Mouse (Mus musculus): ENCODE results near the gene Cpe. TPM values are rescaled to one million over a fixed set of nuclear protein-coding genes. Genes with fewer than 3 reads are reported as not detected.
A peak's percentile ranks its signal among the peaks of the same experiment; 100 is the strongest.

Cpe gene
- 100 to 1,000 TPM in 1 of 2 experiments, 10 to 100 TPM in 1; 96.8 to 101 TPM for total RNA-seq (2021)
- long read RNA-seq, experiment 1, transcript Cpe-201 (9 exons, 2,117 nt): major isoform, 170 of 183 reads
- long read RNA-seq, experiment 1, partial matches to known transcripts: 7 of 183 reads
- long read RNA-seq, experiment 1, other reads (novel, unspliced or antisense): 6 of 183 reads
- long read RNA-seq, experiment 2, transcript Cpe-201 (9 exons, 2,117 nt): major isoform, 188 of 214 reads
- long read RNA-seq, experiment 2, partial matches to known transcripts: 18 of 214 reads
- long read RNA-seq, experiment 2, other reads (novel, unspliced or antisense): 8 of 214 reads

- peak; percentile 49 to 78 for DNase-seq (ENCODE audit: low spot score in 2 of 2)
Observed at GRCm38 (mm10) chr8:64692651-64693201, at the start of gene Cpe. TSS of gene Cpe (minus strand) at chr8:64693054.

DNA sequence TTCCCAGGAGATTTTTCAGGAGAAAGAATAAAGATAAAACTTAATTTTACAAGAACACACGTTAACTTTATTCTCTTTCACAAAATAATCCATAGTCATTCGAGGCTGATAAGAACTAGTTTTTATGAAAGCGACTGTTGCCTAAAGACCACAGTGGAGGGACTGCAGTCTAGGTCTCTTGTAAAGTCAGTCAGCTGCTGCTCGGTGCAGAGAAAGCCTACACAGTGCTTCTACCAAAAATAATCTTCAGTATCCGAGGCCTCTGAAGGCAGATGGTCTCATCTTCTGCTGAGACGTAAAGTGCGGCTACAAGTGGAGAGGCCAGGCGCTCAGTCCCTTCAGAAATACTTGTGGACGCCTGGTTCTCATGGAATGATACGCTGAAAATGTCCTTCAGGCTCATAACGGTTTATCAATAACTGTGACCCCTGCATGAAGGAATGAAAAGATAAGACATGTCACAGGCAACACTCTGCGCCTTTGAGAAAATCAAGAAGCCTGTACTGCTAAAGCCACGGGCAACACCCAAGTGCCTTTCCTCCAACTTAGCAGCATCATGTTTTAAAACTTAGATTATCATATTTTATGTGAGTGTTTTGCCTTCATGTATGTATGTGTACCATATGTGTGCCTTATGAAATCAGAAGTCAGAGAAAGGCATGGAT is 47.8 kb upstream of the Cpe start:
- no peak for DNase-seq (ENCODE audit: low spot score in 2 of 2)

- DNase-seq (ENCODE audit: low spot score in 2 of 2): no peak
Observed at GRCm38 (mm10) chr8:64738916-64739315, 46.1 kb upstream of the Cpe start.

DNA sequence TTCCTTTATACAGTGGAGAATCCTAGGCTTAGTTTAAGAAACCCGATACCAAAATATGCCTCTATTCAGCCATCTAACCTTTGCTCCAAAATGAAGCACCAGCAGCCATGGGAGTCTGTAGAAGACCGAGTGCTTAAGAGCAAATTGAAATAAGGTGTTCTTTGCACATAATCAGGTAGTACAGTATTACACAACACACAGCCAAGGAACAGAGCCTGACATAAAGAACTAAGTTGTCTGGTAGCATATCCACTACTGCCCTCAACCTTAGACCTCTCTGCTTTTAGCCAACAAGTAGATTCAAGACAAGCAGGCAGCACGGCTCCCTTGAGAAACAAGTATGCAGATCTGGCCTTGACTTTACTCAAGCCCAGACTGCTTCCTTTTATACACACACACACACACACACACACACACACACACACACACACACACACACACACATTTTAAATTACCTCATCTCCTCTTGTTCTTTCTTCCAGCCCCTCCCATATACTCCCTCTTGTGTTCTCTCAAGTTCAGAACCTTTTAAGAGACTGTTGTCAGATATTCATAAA is 44.0 kb upstream of the Cpe start:
- no peak for DNase-seq (ENCODE audit: low spot score in 2 of 2)

DNA sequence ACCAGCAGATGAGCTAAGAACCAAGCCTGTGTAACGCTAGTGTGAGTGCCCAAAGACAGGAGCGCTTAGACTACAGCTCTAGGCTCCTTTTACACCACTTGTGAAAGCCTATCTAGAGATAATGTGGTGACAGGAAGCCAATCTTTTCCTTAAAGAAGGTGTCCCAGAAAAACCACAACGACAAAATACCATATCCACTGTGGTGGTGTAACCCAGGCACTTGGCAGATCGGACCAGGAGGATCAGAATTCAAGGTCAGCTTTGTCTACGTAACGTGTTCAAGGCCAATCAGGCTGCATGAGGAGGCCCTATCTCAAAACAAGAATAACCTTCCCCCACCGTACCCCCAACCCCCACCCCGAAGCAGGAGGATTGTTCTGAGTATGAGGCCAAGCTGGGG is 42.3 kb upstream of the Cpe start:
- no peak for DNase-seq (ENCODE audit: low spot score in 2 of 2)

- DNase-seq (ENCODE audit: low spot score in 2 of 2): peak; percentile 86 to 96
Observed at GRCm38 (mm10) chr8:64733271-64733943, 40.6 kb upstream of the Cpe start, which contains the start of gene Msmo1. TSS of gene Msmo1 (minus strand) at chr8:64733792.

GRCm38 (mm10) chr8:64732596-64732995 is 39.7 kb upstream of the Cpe start:
- DNase-seq (ENCODE audit: low spot score in 2 of 2): no peak

GRCm38 (mm10) chr8:64728156-64728555 is 35.3 kb upstream of the Cpe start:
- no peak for DNase-seq (ENCODE audit: low spot score in 2 of 2)

DNA sequence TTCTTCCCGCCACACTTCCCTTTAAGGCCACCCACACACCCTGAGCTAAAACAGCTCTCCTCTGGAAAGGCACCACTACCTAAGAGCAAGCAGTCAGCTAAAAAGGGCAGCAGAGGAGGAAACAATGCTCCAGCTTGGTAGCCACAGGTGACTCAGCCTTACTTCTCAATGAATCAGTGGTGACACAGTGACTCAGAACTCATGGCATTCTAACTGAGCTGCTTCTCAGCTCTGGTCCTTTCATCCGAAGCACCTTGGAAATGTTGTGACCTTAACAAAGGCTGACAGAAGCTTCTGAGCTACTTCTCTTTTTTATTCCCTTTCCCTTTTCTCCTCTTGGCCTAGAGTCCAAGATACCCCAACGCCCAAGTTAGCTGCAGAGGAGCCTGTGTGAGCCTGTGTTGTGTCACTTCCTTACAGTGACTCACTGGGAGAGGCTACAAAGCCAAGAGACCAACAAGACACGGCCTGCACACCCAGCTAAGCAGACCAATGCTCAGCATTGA is 33.4 kb upstream of the Cpe start:
- no peak for DNase-seq (ENCODE audit: low spot score in 2 of 2)

- DNase-seq (ENCODE audit: low spot score in 2 of 2): no peak
Observed at GRCm38 (mm10) chr8:64723206-64723605, 30.4 kb upstream of the Cpe start.

GRCm38 (mm10) chr8:64717868-64718267 is 25.0 kb upstream of the Cpe start:
- DNase-seq (ENCODE audit: low spot score in 2 of 2): no peak

GRCm38 (mm10) chr8:64712499-64712898 is 19.6 kb upstream of the Cpe start:
- no peak for DNase-seq (ENCODE audit: low spot score in 2 of 2)

GRCm38 (mm10) chr8:64711544-64711943 is 18.7 kb upstream of the Cpe start:
- DNase-seq (ENCODE audit: low spot score in 2 of 2): no peak

GRCm38 (mm10) chr8:64707481-64707880 is 14.6 kb upstream of the Cpe start:
- no peak for DNase-seq (ENCODE audit: low spot score in 2 of 2)

GRCm38 (mm10) chr8:64703191-64703590 is 10.3 kb upstream of the Cpe start:
- no peak for DNase-seq (ENCODE audit: low spot score in 2 of 2)

- no peak for DNase-seq (ENCODE audit: low spot score in 2 of 2)
Observed at GRCm38 (mm10) chr8:64691591-64692401, 1.1 kb downstream of the Cpe start.

DNA sequence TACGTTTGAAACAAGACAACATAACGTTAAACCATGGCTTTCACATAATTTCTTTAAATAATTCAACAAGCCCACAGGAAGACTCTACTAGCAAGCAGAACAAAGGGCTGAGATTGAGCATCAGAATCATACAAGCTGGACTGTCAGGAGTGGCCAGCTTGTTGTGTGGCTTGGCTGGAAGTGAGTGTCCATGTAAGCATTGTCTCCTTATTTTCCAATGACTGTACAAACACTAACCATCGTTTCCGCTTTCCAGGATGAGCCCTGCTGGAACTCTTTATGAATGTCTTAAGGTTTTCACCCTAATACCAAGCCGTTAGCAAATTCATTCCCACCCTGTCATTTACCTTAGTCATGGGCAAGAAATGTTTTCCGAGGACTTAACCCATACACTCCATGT is 2.0 kb downstream of the Cpe start:
- no peak for DNase-seq (ENCODE audit: low spot score in 2 of 2)

GRCm38 (mm10) chr8:64690306-64690705 is 2.5 kb downstream of the Cpe start:
- DNase-seq (ENCODE audit: low spot score in 2 of 2): no peak

- DNase-seq (ENCODE audit: low spot score in 2 of 2): no peak
Observed at GRCm38 (mm10) chr8:64688741-64689140, 4.1 kb downstream of the Cpe start.

- DNase-seq (ENCODE audit: low spot score in 2 of 2): no peak
Observed at GRCm38 (mm10) chr8:64688161-64688560, 4.7 kb downstream of the Cpe start.

DNA sequence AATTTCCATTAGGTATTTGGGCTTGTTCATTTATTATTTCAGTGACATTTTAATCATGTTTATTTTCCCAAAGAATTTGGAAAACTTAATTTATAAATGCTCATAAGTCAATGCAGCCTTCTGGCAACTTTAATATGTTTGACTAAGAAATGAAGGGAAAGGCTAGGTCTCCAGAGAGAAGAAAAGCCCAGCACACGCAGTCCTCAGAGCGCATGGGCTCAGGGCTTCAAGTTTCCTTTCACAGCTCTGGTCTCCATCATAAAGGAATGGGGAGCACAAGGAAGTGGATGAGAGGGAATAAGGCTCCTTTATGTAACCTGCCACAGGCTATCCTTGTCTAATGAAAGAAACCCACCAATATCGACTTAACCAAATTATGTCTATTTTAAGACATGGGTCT is 10.4 kb downstream of the Cpe start:
- no peak for DNase-seq (ENCODE audit: low spot score in 2 of 2)

Data from gastrocnemius, postnatal 4 days (tissue).